Mouse (Mus musculus): ENCODE data around the gene Lyrm7. TPM values are rescaled to one million over a fixed set of nuclear protein-coding genes. Genes with fewer than 3 reads are reported as not detected.

The Lyrm7 gene
- polyA plus RNA-seq, 1 experiment from 2014 or later = 7.9 TPM

- Histone ChIP-seq H3K4me3 (no peak overlapping the region), H3K27ac (no peak overlapping the region), H3K27me3 (ENCODE audit: low read depth, poor library complexity, severe bottlenecking) (no peaks in the 10 kb centered on the region; the same call in 1 of the 2 replicates), H3K4me1 (no peaks in the 10 kb centered on the region), H3K9me3 (replicated peaks) (0 out of 2 replicates have a peak, but pooled peaks cover 2% of the 10 kb centered on the region), H3K36me3 (no peaks in the 10 kb centered on the region)
- 94% methylated on average over 4 of the region's 4 CpGs for whole genome bisulfite sequencing
- no peak for DNase-seq (ENCODE audit: low spot score)
These were observed 55.5 kb downstream of the Lyrm7 start for GRCm38 (mm10) chr11:54805196-54805595.

- Histone ChIP-seq H3K4me1 (no peaks in the 10 kb centered on the region), H3K4me3 (no peak overlapping the region), H3K36me3 (no peaks in the 10 kb centered on the region), H3K9me3 (replicated peaks) (0 out of 2 replicates have a peak, but pooled peaks cover 2% of the 10 kb centered on the region), H3K27me3 (ENCODE audit: low read depth, poor library complexity, severe bottlenecking) (no peaks in the 10 kb centered on the region), H3K27ac (no peak overlapping the region)
- 48% methylated on average over 6 of the region's 6 CpGs for WGBS
- no peak for DNase-seq (ENCODE audit: low spot score)
These were observed 58.1 kb downstream of the Lyrm7 start for GRCm38 (mm10) chr11:54802621-54803020.

GRCm38 (mm10) chr11:54801791-54802558 lies 58.7 kb downstream of the Lyrm7 start:
- Histone ChIP-seq H3K27ac (no peak overlapping the region), H3K27me3 (ENCODE audit: low read depth, poor library complexity, severe bottlenecking) (no peaks in the 10 kb centered on the region), H3K36me3 (no peaks in the 10 kb centered on the region), H3K4me3 (no peak overlapping the region), H3K4me1 (no peaks in the 10 kb centered on the region), H3K9me3 (replicated peaks) (0 out of 2 replicates have a peak, but pooled peaks cover 2% of the 10 kb centered on the region)
- whole genome bisulfite sequencing = 77% methylated on average over 6 of the region's 6 CpGs
- no peak for DNase-seq (ENCODE audit: low spot score)

- H3K9me3 ChIP-seq (replicated peaks) = no peaks in the 10 kb centered on the region
- no peak for DNase-seq (ENCODE audit: low spot score)
- H3K4me3 ChIP-seq = no peak overlapping the region
- no peak overlapping the region for H3K27ac ChIP-seq
- 89% methylated on average over 11 of the region's 11 CpGs for WGBS
- H3K4me1 ChIP-seq = no peaks in the 10 kb centered on the region
- H3K36me3 ChIP-seq = no peaks in the 10 kb centered on the region
- H3K27me3 ChIP-seq (ENCODE audit: low read depth, poor library complexity, severe bottlenecking) = no peaks in the 10 kb centered on the region
These were observed 64.2 kb downstream of the Lyrm7 start for GRCm38 (mm10) chr11:54796551-54796950.

- WGBS = 89% methylated on average over 3 of the region's 3 CpGs
These were observed 66.0 kb downstream of the Lyrm7 start for GRCm38 (mm10) chr11:54794678-54795077.

GRCm38 (mm10) chr11:54793173-54793572 lies 67.5 kb downstream of the Lyrm7 start:
- no peak for DNase-seq (ENCODE audit: low spot score)
- WGBS = 63% methylated on average over 1 of the region's 1 CpGs

More at GRCm38 (mm10) chr11:54794678-54795077, 66.0 kb downstream of the Lyrm7 start:
- DNase-seq (ENCODE audit: low spot score) = no peak
- H3K9me3 ChIP-seq (replicated peaks) = no peaks in the 10 kb centered on the region
- H3K27me3 ChIP-seq (ENCODE audit: low read depth, poor library complexity, severe bottlenecking) = no peaks in the 10 kb centered on the region
- H3K4me1 ChIP-seq = no peaks in the 10 kb centered on the region
- H3K36me3 ChIP-seq = no peaks in the 10 kb centered on the region
- no peak overlapping the region for H3K4me3 ChIP-seq
- H3K27ac ChIP-seq = no peak overlapping the region

GRCm38 (mm10) chr11:54791458-54791857 lies 69.3 kb downstream of the Lyrm7 start:
- no peaks in the 10 kb centered on the region for H3K9me3 ChIP-seq (replicated peaks)
- no peaks in the 10 kb centered on the region for H3K27me3 ChIP-seq (ENCODE audit: low read depth, poor library complexity, severe bottlenecking)
- H3K27ac ChIP-seq = no peak overlapping the region
- no peaks in the 10 kb centered on the region for H3K36me3 ChIP-seq
- 96% methylated on average over 4 of the region's 4 CpGs for WGBS
- 0 out of 2 replicates have a peak, but pooled peaks cover under 1% of the 10 kb centered on the region for H3K4me1 ChIP-seq
- H3K4me3 ChIP-seq = no peak overlapping the region
- no peak for DNase-seq (ENCODE audit: low spot score)

More at GRCm38 (mm10) chr11:54793173-54793572, 67.5 kb downstream of the Lyrm7 start:
- Histone ChIP-seq H3K9me3 (replicated peaks) (no peaks in the 10 kb centered on the region), H3K4me1 (no peaks in the 10 kb centered on the region), H3K27ac (no peak overlapping the region), H3K4me3 (no peak overlapping the region), H3K27me3 (ENCODE audit: low read depth, poor library complexity, severe bottlenecking) (no peaks in the 10 kb centered on the region), H3K36me3 (no peaks in the 10 kb centered on the region)

GRCm38 (mm10) chr11:54787488-54788474 lies 72.9 kb downstream of the Lyrm7 start, which contains the start of gene Cdc42se2:
Gene Cdc42se2 (minus strand): TSS chr11:54787675.
- H3K4me1 ChIP-seq = peaks cover 7% of the 10 kb centered on the region
- H3K27me3 ChIP-seq (ENCODE audit: low read depth, poor library complexity, severe bottlenecking) = no peaks in the 10 kb centered on the region
- H3K4me3 ChIP-seq = peak within 1 kb of the TSS; percentile 80
- H3K27ac ChIP-seq = peak within 1 kb of the TSS; percentile 97
- peaks cover 4% of the 10 kb centered on the region for H3K36me3 ChIP-seq
- DNase-seq (ENCODE audit: low spot score) = peak; percentile 99
- WGBS = 4% methylated on average over 56 of the region's 56 CpGs
- H3K9me3 ChIP-seq (replicated peaks) = no peaks in the 10 kb centered on the region

- Histone ChIP-seq H3K27ac (peak overlapping the region; percentile 97), H3K9me3 (replicated peaks) (no peaks in the 10 kb centered on the region), H3K4me3 (peak overlapping the region; percentile 80), H3K4me1 (peaks cover 7% of the 10 kb centered on the region), H3K36me3 (peaks cover 4% of the 10 kb centered on the region), H3K27me3 (ENCODE audit: low read depth, poor library complexity, severe bottlenecking) (no peaks in the 10 kb centered on the region)
- under 1% methylated on average over 54 of the region's 54 CpGs for WGBS
- no peak for DNase-seq (ENCODE audit: low spot score)
These were observed 73.7 kb downstream of the Lyrm7 start for GRCm38 (mm10) chr11:54786858-54787487.

GRCm38 (mm10) chr11:54785566-54785965 lies 75.2 kb downstream of the Lyrm7 start:
- Histone ChIP-seq H3K4me1 (peaks cover 7% of the 10 kb centered on the region), H3K4me3 (peak overlapping the region; percentile 80; the same call in 1 of the 2 replicates), H3K9me3 (replicated peaks) (no peaks in the 10 kb centered on the region), H3K27ac (no peak overlapping the region), H3K36me3 (peaks cover 4% of the 10 kb centered on the region), H3K27me3 (ENCODE audit: low read depth, poor library complexity, severe bottlenecking) (no peaks in the 10 kb centered on the region)
- no peak for DNase-seq (ENCODE audit: low spot score)
- WGBS = 90% methylated on average over 3 of the region's 3 CpGs

GRCm38 (mm10) chr11:54784436-54784835 lies 76.3 kb downstream of the Lyrm7 start:
- 93% methylated on average over 3 of the region's 3 CpGs for WGBS
- no peaks in the 10 kb centered on the region for H3K9me3 ChIP-seq (replicated peaks)
- no peak for DNase-seq (ENCODE audit: low spot score)
- H3K27ac ChIP-seq = no peak overlapping the region
- H3K27me3 ChIP-seq (ENCODE audit: low read depth, poor library complexity, severe bottlenecking) = no peaks in the 10 kb centered on the region
- peaks cover 4% of the 10 kb centered on the region for H3K36me3 ChIP-seq
- no peak overlapping the region for H3K4me3 ChIP-seq
- peaks cover 7% of the 10 kb centered on the region for H3K4me1 ChIP-seq

GRCm38 (mm10) chr11:54782253-54782652 lies 78.5 kb downstream of the Lyrm7 start:
- no peaks in the 10 kb centered on the region for H3K27me3 ChIP-seq (ENCODE audit: low read depth, poor library complexity, severe bottlenecking)
- H3K27ac ChIP-seq = no peak overlapping the region
- H3K36me3 ChIP-seq = peaks cover 4% of the 10 kb centered on the region
- WGBS = 81% methylated on average over 6 of the region's 6 CpGs
- no peak for DNase-seq (ENCODE audit: low spot score)
- no peak overlapping the region for H3K4me3 ChIP-seq
- no peaks in the 10 kb centered on the region for H3K9me3 ChIP-seq (replicated peaks)
- H3K4me1 ChIP-seq = peaks cover 7% of the 10 kb centered on the region
